Mouse (Mus musculus) lung, postnatal 10 days (tissue): ENCODE measurements around the gene Gpc6.

Source experiments
- DNase-seq: peaks from one replicate; pipeline ENCODE4 v3.0.0; 2021

Gene Gpc6

DNA sequence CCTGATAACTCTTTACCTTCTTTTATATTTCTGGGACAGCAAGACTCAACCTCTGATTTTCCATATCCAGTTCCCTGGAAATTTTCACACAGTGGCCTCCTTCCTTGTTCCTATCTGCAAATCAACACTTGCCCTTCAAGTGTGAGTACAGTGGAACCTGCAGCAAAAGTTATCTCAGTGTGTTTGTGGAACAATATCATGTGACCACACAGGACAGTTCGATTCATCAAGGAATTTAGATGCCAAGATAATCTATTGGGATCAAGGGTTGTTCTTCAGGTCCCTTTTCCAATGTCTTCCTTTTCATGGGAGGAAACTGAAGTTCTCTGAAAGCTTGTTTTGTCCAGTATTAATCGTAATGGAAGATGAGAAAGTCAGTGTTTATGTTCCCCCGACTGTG is 891.6 kb downstream of the Gpc6 start:
- no peak for DNase-seq

GRCm38 (mm10) chr14:117817196-117817595 is 892.1 kb downstream of the Gpc6 start:
- DNase-seq, result no peak

GRCm38 (mm10) chr14:117824491-117824890 is 899.4 kb downstream of the Gpc6 start:
- no peak for DNase-seq

DNA sequence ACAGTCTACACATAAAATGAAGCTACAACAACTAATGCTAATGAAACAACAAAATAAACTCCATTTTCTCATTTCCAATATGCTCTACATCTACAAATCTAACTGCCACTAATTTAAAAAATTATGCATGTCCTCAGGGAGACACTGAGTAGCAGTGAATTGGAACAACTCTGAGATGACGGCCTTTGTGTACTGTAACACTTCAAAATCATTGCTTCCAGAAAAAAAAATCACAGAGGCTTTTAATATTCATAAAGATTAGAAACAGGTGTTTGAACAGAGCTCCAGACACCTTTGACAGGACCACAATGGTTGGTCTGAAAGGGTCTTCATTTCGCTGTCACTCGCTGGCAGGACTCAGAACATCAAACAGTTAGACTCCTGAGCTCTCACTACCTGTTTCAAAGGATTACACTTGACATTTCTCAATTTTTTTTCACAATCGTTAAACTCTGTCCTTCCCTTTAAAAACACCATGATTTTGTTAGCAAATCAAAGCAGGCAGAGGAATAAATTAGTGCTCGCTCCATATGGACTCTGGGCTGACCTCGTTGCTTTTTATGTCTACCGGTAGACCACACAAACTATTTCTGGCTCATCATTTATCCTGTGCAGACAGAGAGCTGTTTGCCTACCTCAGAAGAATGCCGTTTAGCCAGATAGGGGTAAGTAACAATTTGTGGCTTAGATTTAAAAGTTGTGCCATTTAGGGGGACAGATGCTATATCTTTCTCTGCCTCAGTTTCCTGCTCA is 901.4 kb downstream of the Gpc6 start:
- DNase-seq, result no peak

DNA sequence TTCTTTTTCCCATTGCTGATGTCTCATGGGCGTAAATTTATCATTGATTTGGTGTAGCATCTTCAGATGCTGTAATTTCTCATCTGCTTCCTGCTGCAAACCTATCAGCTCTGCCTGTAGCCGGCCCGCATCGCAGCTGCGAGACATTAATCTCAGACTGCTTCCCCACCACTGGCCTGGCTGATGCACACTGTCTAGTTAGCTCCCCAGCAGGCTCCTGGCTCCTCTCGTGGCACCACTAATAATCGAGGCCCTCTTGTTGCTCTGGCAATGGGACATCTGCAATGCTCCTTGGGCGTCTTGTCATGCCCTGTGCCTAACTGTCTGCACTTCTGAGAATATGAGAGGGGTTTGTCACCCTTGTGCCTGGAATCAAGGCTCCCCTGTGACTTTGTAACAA is 906.2 kb downstream of the Gpc6 start:
- DNase-seq, result no peak

DNA sequence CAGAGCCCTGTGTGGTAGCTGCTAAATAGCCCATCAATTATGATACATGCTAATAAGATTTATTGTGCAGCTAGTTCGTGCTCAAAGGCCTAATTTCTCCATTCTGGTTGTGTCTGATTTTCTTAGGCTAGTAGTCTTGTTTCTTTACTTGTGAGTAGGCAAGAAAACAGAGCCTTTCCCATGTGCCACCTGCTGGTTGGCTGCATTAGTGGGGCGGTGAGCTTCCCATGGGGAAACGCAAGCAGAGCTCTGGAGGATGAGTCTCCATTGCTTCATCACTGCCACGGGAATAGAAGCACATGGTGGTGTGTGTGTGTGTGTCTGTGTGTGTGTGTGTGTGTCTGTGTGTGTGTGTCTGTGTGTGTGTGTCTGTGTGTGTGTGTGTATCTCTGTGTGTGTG is 906.6 kb downstream of the Gpc6 start:
- DNase-seq, result peak; percentile 43

GRCm38 (mm10) chr14:117835506-117835905 is 910.4 kb downstream of the Gpc6 start:
- no peak for DNase-seq

GRCm38 (mm10) chr14:117837021-117837420 is 911.9 kb downstream of the Gpc6 start:
- DNase-seq, result no peak

GRCm38 (mm10) chr14:117837715-117838114 is 912.6 kb downstream of the Gpc6 start:
- no peak for DNase-seq

DNA sequence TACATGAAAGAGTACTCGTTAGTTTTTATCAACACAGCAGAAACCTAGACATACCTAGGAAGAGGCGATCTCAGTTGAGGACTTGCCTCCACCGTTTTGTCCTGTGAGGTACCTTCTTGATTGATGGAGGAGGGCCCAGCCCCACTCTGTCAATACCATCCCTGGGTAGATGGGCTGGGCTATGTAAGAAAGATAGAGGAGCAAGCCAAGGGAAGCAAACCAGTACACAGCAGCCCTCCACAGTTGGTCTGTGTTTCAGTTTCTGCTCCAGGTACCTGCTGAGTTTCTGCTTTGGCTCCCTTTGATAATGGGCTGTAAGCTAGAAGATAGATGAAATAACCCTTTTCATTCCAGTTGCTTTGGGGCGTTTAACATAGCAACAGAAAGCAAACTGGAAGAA is 916.1 kb downstream of the Gpc6 start:
- no peak for DNase-seq

- peak; percentile 12 for DNase-seq
These were observed 916.9 kb downstream of the Gpc6 start for GRCm38 (mm10) chr14:117841797-117842553.

DNA sequence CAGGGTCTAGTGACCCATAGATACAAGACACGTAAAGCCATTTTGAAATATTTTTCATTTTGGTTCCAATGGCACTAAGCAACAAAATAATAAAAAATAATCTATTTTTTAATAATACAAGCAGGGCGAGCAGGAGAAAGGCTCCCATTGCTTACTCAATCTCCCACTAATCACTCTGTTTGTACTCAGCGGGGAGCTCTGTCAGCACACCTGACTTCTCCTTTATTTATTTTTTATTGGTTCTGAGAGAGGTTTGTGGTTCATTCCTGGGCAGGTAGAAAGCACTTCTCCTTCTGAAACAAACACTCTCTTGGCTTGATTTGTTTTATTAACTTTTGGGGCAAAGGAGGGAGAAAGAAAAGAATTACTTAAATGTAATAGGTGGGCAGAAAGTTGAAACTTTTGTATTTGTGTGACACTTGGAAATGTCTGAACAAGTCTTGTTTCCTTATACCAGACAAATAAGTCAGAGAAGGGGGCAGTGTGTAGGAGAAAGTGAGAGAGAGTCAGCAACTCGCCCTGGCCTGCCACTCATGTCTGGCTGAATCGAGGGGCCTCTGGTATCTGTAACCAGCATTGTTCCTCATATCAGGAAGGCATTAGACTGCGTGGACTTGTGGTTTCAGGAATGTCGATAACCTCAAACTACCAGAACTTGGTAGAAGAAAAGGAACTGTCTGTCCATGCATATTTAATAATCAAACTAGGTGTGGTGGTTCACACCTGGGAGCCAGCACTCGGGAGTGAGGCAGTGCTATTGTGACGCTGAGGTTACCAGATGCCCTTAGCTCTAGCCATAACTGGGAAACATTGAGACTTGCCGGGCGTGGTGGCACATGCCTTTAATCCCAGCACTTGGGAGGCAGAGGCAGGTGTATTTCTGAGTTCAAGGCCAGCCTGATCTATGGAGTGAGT is 924.7 kb downstream of the Gpc6 start:
- no peak for DNase-seq

- DNase-seq, result no peak
These were observed 927.2 kb downstream of the Gpc6 start for GRCm38 (mm10) chr14:117852266-117852665.

- DNase-seq, result no peak
These were observed 927.7 kb downstream of the Gpc6 start for GRCm38 (mm10) chr14:117852842-117853241.

- no peak for DNase-seq
These were observed 929.4 kb downstream of the Gpc6 start for GRCm38 (mm10) chr14:117854498-117854897.

- DNase-seq, result no peak
These were observed 946.2 kb downstream of the Gpc6 start for GRCm38 (mm10) chr14:117871268-117871667.

- peak; percentile 74 for DNase-seq
These were observed 954.2 kb downstream of the Gpc6 start for GRCm38 (mm10) chr14:117879313-117879712.

- no peak for DNase-seq
These were observed 956.0 kb downstream of the Gpc6 start for GRCm38 (mm10) chr14:117881112-117881511.

DNA sequence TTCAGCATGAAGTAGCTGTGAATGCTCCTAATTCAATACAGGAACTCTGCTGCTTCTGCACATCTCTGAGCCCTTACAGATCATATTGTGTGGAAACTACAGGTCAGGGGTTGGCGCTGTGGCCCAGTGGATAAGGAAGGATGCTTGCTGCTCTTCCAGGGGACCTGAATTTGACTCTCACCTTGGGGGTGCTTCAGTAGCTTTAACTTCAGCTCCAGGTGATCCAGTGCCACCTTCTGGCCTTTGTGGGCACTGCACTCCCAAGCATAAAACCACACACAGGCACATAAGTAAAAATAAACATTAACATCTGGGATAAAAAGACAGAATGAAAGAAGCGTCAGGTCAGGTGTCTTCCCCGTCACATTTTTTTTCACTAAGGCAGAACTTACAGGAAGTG is 957.1 kb downstream of the Gpc6 start:
- peak; percentile 36 for DNase-seq

DNA sequence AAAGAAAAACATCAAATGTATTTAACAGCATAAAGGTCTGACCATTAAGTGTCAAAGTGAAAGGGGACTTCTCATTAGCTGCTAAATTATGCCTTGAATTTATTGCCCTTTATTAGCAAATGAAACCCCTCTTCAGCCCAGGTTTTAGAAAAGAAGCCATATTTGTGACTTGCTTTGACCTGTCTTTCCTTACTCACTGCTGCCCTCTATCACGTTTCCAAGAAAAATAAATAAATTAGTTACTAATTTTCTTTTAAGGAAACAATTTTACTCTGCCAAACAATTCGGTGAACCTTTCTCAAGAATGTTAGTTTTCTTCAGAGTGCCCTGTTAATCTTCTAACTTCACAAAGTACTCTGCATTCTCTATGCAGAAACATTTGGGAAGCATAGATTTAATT is 964.5 kb downstream of the Gpc6 start:
- no peak for DNase-seq

DNA sequence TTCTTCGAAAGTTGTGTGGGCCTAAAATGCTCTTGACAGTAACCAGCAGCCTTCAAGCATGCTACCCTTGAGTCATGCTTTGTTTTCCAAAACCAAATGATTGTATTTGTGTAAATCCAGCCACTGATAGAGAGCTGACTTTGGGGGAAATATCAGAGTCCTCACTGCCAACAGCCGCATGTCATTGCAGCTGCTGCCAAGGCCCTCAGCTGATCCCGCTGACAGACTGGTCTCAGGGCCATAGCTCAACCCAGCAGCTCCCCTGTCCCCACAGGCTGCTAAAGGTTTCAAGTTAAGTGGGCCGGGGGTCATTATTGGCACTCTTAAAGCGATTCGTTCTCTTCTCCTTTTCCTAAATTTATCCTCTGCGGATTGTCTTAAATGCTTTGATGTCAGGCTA is 966.3 kb downstream of the Gpc6 start:
- DNase-seq, result no peak

DNA sequence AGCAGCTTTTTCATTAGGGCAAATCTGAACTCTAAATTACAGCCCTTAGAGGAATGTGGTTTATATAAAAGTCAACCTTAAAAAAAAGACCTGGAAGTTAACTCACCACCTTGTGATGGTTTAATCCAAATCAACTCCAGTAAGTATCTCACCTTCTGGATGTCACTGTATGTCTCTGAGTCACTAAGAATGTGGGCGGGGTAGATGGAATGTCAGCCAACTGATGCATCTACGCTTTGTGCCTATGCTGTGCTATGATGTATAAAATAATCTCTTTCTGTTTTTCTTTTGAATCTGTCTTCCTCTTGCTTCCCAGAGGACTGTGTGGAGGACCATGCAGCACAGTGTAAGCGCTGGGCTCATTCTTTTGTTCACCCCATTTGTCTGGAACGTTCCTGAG is 966.9 kb downstream of the Gpc6 start:
- no peak for DNase-seq

DNA sequence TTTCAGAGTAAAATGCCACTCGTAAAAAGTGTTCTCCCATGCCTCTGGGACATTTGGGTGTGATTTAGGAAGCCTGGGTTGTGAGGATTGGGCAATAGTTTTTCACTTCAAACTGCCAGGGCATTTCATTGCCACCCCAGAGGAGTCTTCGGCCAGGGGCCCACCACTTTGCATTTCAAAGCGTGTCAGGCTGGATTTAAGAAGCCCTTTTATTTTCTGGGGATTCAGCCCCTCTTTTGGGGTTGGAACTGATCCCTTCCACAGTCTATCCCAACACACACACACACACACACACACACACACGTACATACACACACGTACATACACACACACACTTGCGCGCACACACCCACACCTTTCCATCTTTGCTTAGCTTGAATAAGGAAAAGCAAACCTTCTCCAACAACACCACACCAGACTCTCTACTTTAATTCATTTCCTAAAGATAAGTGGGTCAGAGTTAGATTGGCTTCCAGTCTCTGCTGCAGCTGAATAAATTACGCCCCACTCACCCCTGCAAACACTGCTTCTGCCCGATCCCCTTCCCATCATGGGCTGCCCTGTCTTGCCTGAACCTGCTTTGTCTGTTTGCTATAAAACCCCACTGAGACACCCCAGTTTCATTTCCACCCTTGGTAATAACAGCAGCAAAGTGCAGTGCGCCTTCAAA is 969.9 kb downstream of the Gpc6 start:
- no peak for DNase-seq
